Mouse (Mus musculus): ENCODE measurements at regions not wholly inside any gene's neighbourhood (a gene's known extent, or its start where the extent isn't known, plus 50 kb on each side); places are given as distances from the start of the nearest gene placed in this dataset.

- Histone ChIP-seq H3K4me3 (no peak overlapping the region), H3K27me3 (no peaks in the 10 kb centered on the region), H3K9ac (replicated peaks) (no peak overlapping the region), H3K27ac (replicated peaks) (no peak overlapping the region), H3K4me1 (no peaks in the 10 kb centered on the region), H3K4me2 (replicated peaks) (no peak overlapping the region), H3K9me3 (no peaks in the 10 kb centered on the region), H3K36me3 (no peaks in the 10 kb centered on the region)
- peak; percentile 58; the same call in 1 of the 2 replicates for ATAC-seq (replicated peaks)
- 35% methylated on average over 2 of the region's 2 CpGs for WGBS
Measured at GRCm38 (mm10) chr2:11853210-11853973, 75.7 kb downstream of the Ankrd16 start.

DNA sequence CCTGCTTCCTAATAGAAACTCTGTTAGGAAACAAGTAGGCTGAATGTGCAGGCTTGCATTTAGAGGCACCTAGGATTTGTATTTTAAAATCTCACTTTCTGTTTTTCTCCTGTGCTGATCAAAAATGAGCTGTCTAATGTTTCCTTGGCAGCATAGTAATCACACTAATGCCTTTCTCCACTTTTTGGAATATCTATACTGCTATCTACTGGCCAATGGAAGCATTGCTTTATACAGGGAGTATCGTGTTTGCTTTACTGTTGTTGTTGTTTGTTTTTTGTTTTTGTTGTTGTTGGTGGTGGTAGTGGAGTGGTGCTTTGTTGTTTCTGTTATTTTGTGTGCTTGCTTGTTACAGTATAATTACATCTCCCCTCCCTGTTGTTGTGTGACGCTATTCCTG is 92.3 kb downstream of the Ankrd16 start:
- H3K9ac ChIP-seq (replicated peaks), result no peak overlapping the region
- no peak for ATAC-seq (replicated peaks)
- H3K9me3 ChIP-seq, result no peaks in the 10 kb centered on the region
- 32% methylated on average over 2 of the region's 2 CpGs for WGBS
- no peaks in the 10 kb centered on the region for H3K36me3 ChIP-seq
- H3K4me1 ChIP-seq, result no peaks in the 10 kb centered on the region
- no peaks in the 10 kb centered on the region for H3K27me3 ChIP-seq
- H3K4me3 ChIP-seq, result no peak overlapping the region
- H3K27ac ChIP-seq (replicated peaks), result no peak overlapping the region
- H3K4me2 ChIP-seq (replicated peaks), result no peak overlapping the region

- ATAC-seq (replicated peaks), result no peak
- no peak overlapping the region for H3K4me3 ChIP-seq
- no peaks in the 10 kb centered on the region for H3K4me1 ChIP-seq
- H3K36me3 ChIP-seq, result no peaks in the 10 kb centered on the region
- WGBS, result 39% methylated on average over 1 of the region's 1 CpGs
- H3K9me3 ChIP-seq, result no peaks in the 10 kb centered on the region
- H3K27me3 ChIP-seq, result no peaks in the 10 kb centered on the region
- H3K4me2 ChIP-seq (replicated peaks), result no peak overlapping the region
- H3K9ac ChIP-seq (replicated peaks), result no peak overlapping the region
- no peak overlapping the region for H3K27ac ChIP-seq (replicated peaks)
Measured at GRCm38 (mm10) chr2:11880005-11880404, 102.3 kb downstream of the Ankrd16 start.

DNA sequence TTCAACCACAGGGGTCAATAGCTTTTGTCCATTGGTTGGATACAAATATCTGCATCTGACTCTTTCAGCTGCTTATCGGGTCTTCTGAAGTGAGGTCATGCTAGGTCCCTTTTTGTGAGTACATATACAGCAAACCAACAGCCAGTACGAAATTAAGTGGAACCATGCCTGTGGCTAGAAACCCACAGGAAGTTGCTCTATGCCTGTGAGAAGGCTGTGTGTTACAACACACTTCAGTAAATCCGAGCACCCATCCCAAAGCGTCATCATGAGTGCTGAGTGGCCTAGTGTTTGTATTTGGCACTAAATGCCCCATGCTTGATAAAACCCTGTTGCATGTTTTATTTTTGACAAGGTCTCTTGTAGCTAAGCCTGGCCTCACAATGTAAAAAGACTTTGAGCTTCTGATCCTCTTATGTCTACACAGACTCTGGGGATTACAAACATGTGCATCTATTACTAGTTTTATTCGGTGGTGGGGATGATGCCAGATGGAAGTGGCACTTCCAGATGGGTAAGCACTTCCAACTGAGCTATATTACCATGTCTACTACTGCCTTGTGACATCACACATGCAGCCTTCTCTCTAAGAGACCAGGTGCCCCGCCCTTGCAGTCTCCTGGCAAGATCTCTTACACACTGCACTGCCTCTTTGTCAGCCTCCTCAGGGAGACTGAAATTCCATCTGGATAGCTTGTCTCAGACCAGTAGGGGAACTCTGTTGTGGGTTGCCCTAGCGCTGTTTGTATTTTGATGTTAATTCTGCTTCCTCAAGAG is 117.3 kb downstream of the Ankrd16 start:
- WGBS, result 81% methylated on average over 7 of the region's 7 CpGs
- H3K36me3 ChIP-seq, result no peaks in the 10 kb centered on the region

DNA sequence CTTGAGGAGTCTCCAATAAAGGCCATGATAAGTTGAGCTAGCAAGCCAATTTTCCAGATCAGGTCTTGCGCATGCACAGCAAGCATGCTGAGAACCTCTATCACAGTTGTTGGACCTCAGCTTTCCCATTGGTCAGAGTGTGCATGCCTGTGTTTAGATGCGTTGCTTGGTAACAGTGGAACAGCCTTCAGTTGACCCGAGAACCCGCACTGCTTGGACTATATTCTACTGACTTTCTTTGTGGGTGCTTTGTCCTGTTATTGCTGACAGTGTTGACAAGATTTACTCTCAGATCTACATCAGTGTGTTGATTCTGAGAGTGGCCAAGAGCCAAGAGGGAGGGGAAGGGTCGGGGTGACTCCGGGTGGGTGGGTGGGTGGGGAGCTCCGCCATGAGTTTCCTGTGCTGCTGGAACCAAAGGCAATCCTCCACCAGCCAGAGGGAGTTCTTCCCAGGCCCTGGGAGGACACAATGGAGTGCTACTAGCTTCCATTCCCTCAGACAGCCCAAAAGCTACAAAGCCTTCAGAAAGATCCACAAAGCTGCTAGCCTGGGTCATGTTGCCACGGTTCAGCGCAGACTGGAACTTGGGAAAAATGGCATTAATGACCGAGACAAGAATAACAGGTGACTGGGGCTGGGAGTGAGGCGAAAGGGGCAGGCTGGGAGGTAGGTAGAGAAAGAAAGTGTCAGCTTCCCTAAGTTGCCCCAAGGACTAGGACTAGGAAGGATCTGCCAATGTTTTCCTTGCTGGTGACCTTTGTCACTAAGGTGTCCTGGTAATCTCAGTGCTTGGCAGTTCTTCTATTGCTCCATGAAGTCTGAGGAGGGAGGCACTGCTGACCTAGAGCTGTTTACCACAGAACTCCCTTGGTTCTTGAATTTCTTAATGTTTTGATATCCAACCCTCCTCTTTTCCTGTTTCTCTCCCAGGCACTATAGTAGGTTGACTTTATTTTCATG is 122.3 kb downstream of the Ankrd16 start:
- Histone ChIP-seq H3K36me3 (no peaks in the 10 kb centered on the region), H3K4me3 (no peak overlapping the region), H3K9me3 (no peaks in the 10 kb centered on the region), H3K9ac (replicated peaks) (no peak overlapping the region), H3K27me3 (no peaks in the 10 kb centered on the region), H3K27ac (replicated peaks) (no peak overlapping the region), H3K4me1 (no peaks in the 10 kb centered on the region), H3K4me2 (replicated peaks) (no peak overlapping the region)
- no peak for ATAC-seq (replicated peaks)
- 85% methylated on average over 11 of the region's 11 CpGs for WGBS

More for the DNA sequence above, 117.3 kb downstream of the Ankrd16 start:
- Histone ChIP-seq H3K27ac (replicated peaks) (no peak overlapping the region), H3K9ac (replicated peaks) (no peak overlapping the region), H3K4me2 (replicated peaks) (no peak overlapping the region), H3K27me3 (no peaks in the 10 kb centered on the region), H3K9me3 (no peaks in the 10 kb centered on the region), H3K4me1 (no peaks in the 10 kb centered on the region), H3K4me3 (no peak overlapping the region)
- no peak for ATAC-seq (replicated peaks)

DNA sequence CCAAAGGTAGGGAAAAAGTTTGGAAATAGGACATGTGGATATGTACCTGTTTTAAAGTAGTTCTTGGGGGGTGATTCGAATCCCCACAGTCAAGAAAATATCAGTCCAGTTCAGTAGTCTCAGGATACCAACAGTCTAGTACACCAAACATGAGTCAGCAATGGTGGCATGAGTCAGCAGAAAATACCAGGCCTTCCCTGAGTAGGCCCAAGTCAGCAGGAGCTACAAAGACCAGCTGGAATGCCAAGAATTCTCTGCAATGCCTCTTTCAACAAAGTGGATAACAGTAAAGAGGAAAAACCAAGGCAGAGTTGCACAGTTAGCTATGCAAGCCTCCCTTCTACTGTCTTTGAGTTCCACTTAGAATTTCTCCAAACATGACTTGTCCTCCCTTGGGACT is 137.1 kb downstream of the Ankrd16 start:
- H3K9me3 ChIP-seq, result no peaks in the 10 kb centered on the region
- H3K4me1 ChIP-seq, result no peaks in the 10 kb centered on the region
- H3K4me3 ChIP-seq, result no peak overlapping the region
- WGBS, result 92% methylated on average over 1 of the region's 1 CpGs
- H3K9ac ChIP-seq (replicated peaks), result no peak overlapping the region
- no peak for ATAC-seq (replicated peaks)
- H3K36me3 ChIP-seq, result no peaks in the 10 kb centered on the region
- H3K4me2 ChIP-seq (replicated peaks), result no peak overlapping the region
- H3K27ac ChIP-seq (replicated peaks), result no peak overlapping the region
- no peaks in the 10 kb centered on the region for H3K27me3 ChIP-seq

DNA sequence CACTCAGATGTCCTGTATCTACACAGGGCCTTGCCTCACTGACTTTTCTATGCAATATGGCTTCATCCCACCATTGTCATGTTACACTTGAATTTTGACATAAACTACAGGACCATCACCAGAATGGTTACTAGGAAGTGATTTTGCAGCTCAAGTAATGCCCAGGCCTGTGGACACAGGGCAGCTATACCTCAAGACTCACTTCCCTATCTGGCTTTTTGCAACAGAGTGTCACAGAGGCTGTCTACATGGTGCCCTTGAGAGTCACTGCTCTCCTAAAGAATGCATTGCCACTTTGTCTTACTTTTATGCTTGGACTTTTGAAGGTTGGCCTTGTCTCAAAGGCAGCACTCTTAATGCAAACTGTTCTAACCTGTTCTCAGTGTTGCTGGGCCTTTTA is 139.7 kb downstream of the Ankrd16 start:
- no peaks in the 10 kb centered on the region for H3K36me3 ChIP-seq
- no peaks in the 10 kb centered on the region for H3K4me1 ChIP-seq
- no peaks in the 10 kb centered on the region for H3K9me3 ChIP-seq
- no peak overlapping the region for H3K4me2 ChIP-seq (replicated peaks)
- no peak overlapping the region for H3K4me3 ChIP-seq
- no peak overlapping the region for H3K27ac ChIP-seq (replicated peaks)
- no peaks in the 10 kb centered on the region for H3K27me3 ChIP-seq
- ATAC-seq (replicated peaks), result no peak
- H3K9ac ChIP-seq (replicated peaks), result no peak overlapping the region

DNA sequence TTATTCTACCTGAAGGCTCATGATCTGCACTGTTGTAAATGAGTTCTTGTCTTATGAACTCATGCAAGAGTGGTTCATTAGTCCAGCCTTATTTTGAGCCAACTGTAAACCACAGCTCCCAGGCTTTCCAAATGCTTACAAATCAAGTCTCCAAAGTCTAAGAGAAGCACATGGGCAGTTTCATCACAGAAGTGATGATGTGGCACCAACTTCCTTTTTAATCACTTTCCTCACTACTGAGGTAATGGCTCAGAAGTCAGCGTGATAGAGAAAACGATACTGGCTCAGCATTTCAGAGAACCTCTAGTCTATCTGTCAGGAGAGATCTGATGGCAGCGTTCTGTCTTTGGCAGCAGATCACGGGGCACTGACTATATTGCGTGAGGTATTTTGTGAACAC is 140.4 kb downstream of the Ankrd16 start:
- 74% methylated on average over 5 of the region's 5 CpGs for WGBS
- ATAC-seq (replicated peaks), result no peak

DNA sequence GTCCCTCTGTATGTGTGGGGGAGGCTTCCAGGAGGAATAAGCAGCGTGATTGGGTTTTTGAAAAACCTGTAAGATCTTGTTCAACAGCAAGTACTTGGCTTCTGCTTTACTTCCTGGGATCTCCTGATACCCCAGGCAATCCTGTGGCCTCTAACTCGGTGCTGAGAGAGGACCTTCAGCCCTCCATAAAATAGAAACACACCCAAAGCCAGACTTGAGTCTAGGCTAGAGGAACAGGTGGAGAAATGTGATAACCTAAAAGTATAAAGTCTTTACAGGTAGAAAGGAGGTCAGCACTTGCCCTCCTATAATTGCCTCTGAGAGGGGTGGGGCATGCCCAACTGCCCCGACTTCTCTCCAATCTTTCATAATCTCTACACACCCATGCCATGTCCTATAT is 183.1 kb downstream of the Ankrd16 start:
- H3K36me3 ChIP-seq, result no peaks in the 10 kb centered on the region
- 79% methylated on average over 3 of the region's 3 CpGs for WGBS
- H3K4me1 ChIP-seq, result no peaks in the 10 kb centered on the region
- no peak overlapping the region for H3K9ac ChIP-seq (replicated peaks)
- no peak for ATAC-seq (replicated peaks)
- no peaks in the 10 kb centered on the region for H3K9me3 ChIP-seq
- H3K27me3 ChIP-seq, result no peaks in the 10 kb centered on the region
- H3K4me2 ChIP-seq (replicated peaks), result no peak overlapping the region
- H3K4me3 ChIP-seq, result no peak overlapping the region
- H3K27ac ChIP-seq (replicated peaks), result no peak overlapping the region

More for the DNA sequence above, 140.4 kb downstream of the Ankrd16 start:
- Histone ChIP-seq H3K9ac (replicated peaks) (no peak overlapping the region), H3K9me3 (no peaks in the 10 kb centered on the region), H3K27me3 (no peaks in the 10 kb centered on the region), H3K36me3 (no peaks in the 10 kb centered on the region), H3K4me2 (replicated peaks) (no peak overlapping the region), H3K4me3 (no peak overlapping the region), H3K4me1 (no peaks in the 10 kb centered on the region), H3K27ac (replicated peaks) (no peak overlapping the region)

GRCm38 (mm10) chr2:11965374-11965773 is 187.7 kb downstream of the Ankrd16 start:
- Histone ChIP-seq H3K4me3 (no peak overlapping the region), H3K9ac (replicated peaks) (no peak overlapping the region), H3K9me3 (no peaks in the 10 kb centered on the region), H3K27me3 (no peaks in the 10 kb centered on the region), H3K4me2 (replicated peaks) (no peak overlapping the region), H3K4me1 (no peaks in the 10 kb centered on the region), H3K27ac (replicated peaks) (no peak overlapping the region), H3K36me3 (no peaks in the 10 kb centered on the region)
- no peak for ATAC-seq (replicated peaks)
- 88% methylated on average over 3 of the region's 3 CpGs for whole genome bisulfite sequencing

- no peak overlapping the region for H3K27ac ChIP-seq (replicated peaks)
- H3K4me1 ChIP-seq, result no peaks in the 10 kb centered on the region
- H3K27me3 ChIP-seq, result no peaks in the 10 kb centered on the region
- no peak overlapping the region for H3K9ac ChIP-seq (replicated peaks)
- no peaks in the 10 kb centered on the region for H3K36me3 ChIP-seq
- ATAC-seq (replicated peaks), result no peak
- WGBS, result 72% methylated on average over 2 of the region's 2 CpGs
- no peaks in the 10 kb centered on the region for H3K9me3 ChIP-seq
- no peak overlapping the region for H3K4me3 ChIP-seq
- H3K4me2 ChIP-seq (replicated peaks), result no peak overlapping the region
Measured at GRCm38 (mm10) chr2:11967001-11967400, 189.3 kb downstream of the Ankrd16 start.

- WGBS, result 90% methylated on average over 5 of the region's 5 CpGs
- H3K4me1 ChIP-seq, result no peaks in the 10 kb centered on the region
- no peak overlapping the region for H3K27ac ChIP-seq (replicated peaks)
- H3K4me3 ChIP-seq, result no peak overlapping the region
- no peak for ATAC-seq (replicated peaks)
- no peaks in the 10 kb centered on the region for H3K27me3 ChIP-seq
- no peak overlapping the region for H3K4me2 ChIP-seq (replicated peaks)
- no peak overlapping the region for H3K9ac ChIP-seq (replicated peaks)
- H3K9me3 ChIP-seq, result no peaks in the 10 kb centered on the region
- no peaks in the 10 kb centered on the region for H3K36me3 ChIP-seq
Measured at GRCm38 (mm10) chr2:11971972-11972371, 194.3 kb downstream of the Ankrd16 start.
